Mouse (Mus musculus): ENCODE measurements around the gene Pdia5.

Pdia5 gene

GRCm38 (mm10) chr16:35490231-35491070, at the start of gene Pdia5:
Pdia5 (minus strand) TSS chr16:35490873.
- peak; percentile 96 for DNase-seq (ENCODE audit: low read depth, low spot score)

GRCm38 (mm10) chr16:35539041-35539440, 48.4 kb upstream of the Pdia5 start:
- DNase-seq (ENCODE audit: low read depth, low spot score) = no peak

- no peak for DNase-seq (ENCODE audit: low read depth, low spot score)
Observed at GRCm38 (mm10) chr16:35537651-35538050, 47.0 kb upstream of the Pdia5 start.

GRCm38 (mm10) chr16:35534630-35535029, 44.0 kb upstream of the Pdia5 start:
- DNase-seq (ENCODE audit: low read depth, low spot score) = no peak

- no peak for DNase-seq (ENCODE audit: low read depth, low spot score)
Observed at GRCm38 (mm10) chr16:35524200-35524599, 33.5 kb upstream of the Pdia5 start.

GRCm38 (mm10) chr16:35519245-35519644, 28.6 kb upstream of the Pdia5 start:
- no peak for DNase-seq (ENCODE audit: low read depth, low spot score)

- no peak for DNase-seq (ENCODE audit: low read depth, low spot score)
Observed at GRCm38 (mm10) chr16:35517976-35518951, 27.6 kb upstream of the Pdia5 start.

- DNase-seq (ENCODE audit: low read depth, low spot score) = no peak
Observed at GRCm38 (mm10) chr16:35515977-35516612, 25.4 kb upstream of the Pdia5 start.

- no peak for DNase-seq (ENCODE audit: low read depth, low spot score)
Observed at GRCm38 (mm10) chr16:35509331-35510070, 18.8 kb upstream of the Pdia5 start.

GRCm38 (mm10) chr16:35508581-35508980, 17.9 kb upstream of the Pdia5 start:
- DNase-seq (ENCODE audit: low read depth, low spot score) = no peak

GRCm38 (mm10) chr16:35505786-35506185, 15.1 kb upstream of the Pdia5 start:
- DNase-seq (ENCODE audit: low read depth, low spot score) = no peak

- DNase-seq (ENCODE audit: low read depth, low spot score) = no peak
Observed at GRCm38 (mm10) chr16:35504266-35504665, 13.6 kb upstream of the Pdia5 start.

- DNase-seq (ENCODE audit: low read depth, low spot score) = no peak
Observed at GRCm38 (mm10) chr16:35502456-35502855, 11.8 kb upstream of the Pdia5 start.

- DNase-seq (ENCODE audit: low read depth, low spot score) = peak; percentile 30
Observed at GRCm38 (mm10) chr16:35501106-35501760, 10.6 kb upstream of the Pdia5 start.

GRCm38 (mm10) chr16:35500342-35500741, 9.7 kb upstream of the Pdia5 start:
- peak; percentile 77 for DNase-seq (ENCODE audit: low read depth, low spot score)

GRCm38 (mm10) chr16:35489793-35490192, 880 bp downstream of the Pdia5 start:
- no peak for DNase-seq (ENCODE audit: low read depth, low spot score)

- peak; percentile 63 for DNase-seq (ENCODE audit: low read depth, low spot score)
Observed at GRCm38 (mm10) chr16:35489066-35489718, 1.5 kb downstream of the Pdia5 start.

GRCm38 (mm10) chr16:35487776-35488175, 2.9 kb downstream of the Pdia5 start:
- peak; percentile 51 for DNase-seq (ENCODE audit: low read depth, low spot score)

GRCm38 (mm10) chr16:35487056-35487455, 3.6 kb downstream of the Pdia5 start:
- no peak for DNase-seq (ENCODE audit: low read depth, low spot score)

GRCm38 (mm10) chr16:35485711-35486110, 5.0 kb downstream of the Pdia5 start:
- no peak for DNase-seq (ENCODE audit: low read depth, low spot score)
